Mouse (Mus musculus) megakaryocyte, embryonic 14.5 days (primary cell): Measurements from ENCODE around the gene Anp32e.

Source experiments
- FLI1 ChIP-seq: IDR thresholded peaks from 2 replicates; pipeline ENCODE4 v1.6.1; 2012; ENCODE audit warnings: low read length, inconsistent platforms, mixed read lengths
- GATA1 ChIP-seq: IDR thresholded peaks from 3 replicates; pipeline ENCODE4 v1.6.1; 2012; ENCODE audit warnings: mixed read lengths, low read length, inconsistent platforms, borderline replicate concordance

GRCm38 (mm10) chr3:95901616-95902372 lies 27.3 kb upstream of the Anp32e start:
- TF ChIP-seq GATA1, result no peak
- TF ChIP-seq FLI1, result no peak
